Mouse (Mus musculus): ENCODE data around the gene Col25a1.

The Col25a1 gene

GRCm38 (mm10) chr3:130131201-130131600 lies at the start of gene Col25a1:
Gene Col25a1 (plus strand): TSS chr3:130131501.
- DNase-seq (ENCODE audit: low spot score in 2 of 2) = no peak

GRCm38 (mm10) chr3:130083312-130083711 lies 48.0 kb upstream of the Col25a1 start:
- no peak for DNase-seq (ENCODE audit: low spot score in 2 of 2)

GRCm38 (mm10) chr3:130086372-130087080 lies 44.8 kb upstream of the Col25a1 start:
- no peak for DNase-seq (ENCODE audit: low spot score in 2 of 2)

GRCm38 (mm10) chr3:130087466-130087865 lies 43.8 kb upstream of the Col25a1 start:
- DNase-seq (ENCODE audit: low spot score in 2 of 2) = no peak

- no peak for DNase-seq (ENCODE audit: low spot score in 2 of 2)
Observed at GRCm38 (mm10) chr3:130088654-130089053, 42.6 kb upstream of the Col25a1 start.

- no peak for DNase-seq (ENCODE audit: low spot score in 2 of 2)
Observed at GRCm38 (mm10) chr3:130090460-130090859, 40.8 kb upstream of the Col25a1 start.

- DNase-seq (ENCODE audit: low spot score in 2 of 2) = no peak
Observed at GRCm38 (mm10) chr3:130094125-130094704, 37.1 kb upstream of the Col25a1 start.

- DNase-seq (ENCODE audit: low spot score in 2 of 2) = peak in 1 of 2 experiments; percentile 39
Observed at GRCm38 (mm10) chr3:130095160-130095781, 36.0 kb upstream of the Col25a1 start.

- DNase-seq (ENCODE audit: low spot score in 2 of 2) = no peak
Observed at GRCm38 (mm10) chr3:130103486-130103885, 27.8 kb upstream of the Col25a1 start.

- DNase-seq (ENCODE audit: low spot score in 2 of 2) = no peak
Observed at GRCm38 (mm10) chr3:130104471-130104870, 26.8 kb upstream of the Col25a1 start.

- DNase-seq (ENCODE audit: low spot score in 2 of 2) = no peak
Observed at GRCm38 (mm10) chr3:130116886-130117285, 14.4 kb upstream of the Col25a1 start.

GRCm38 (mm10) chr3:130127840-130128239 lies 3.5 kb upstream of the Col25a1 start:
- DNase-seq (ENCODE audit: low spot score in 2 of 2) = no peak

GRCm38 (mm10) chr3:130128564-130128963 lies 2.7 kb upstream of the Col25a1 start:
- DNase-seq (ENCODE audit: low spot score in 2 of 2) = peak; percentile 16 to 24

GRCm38 (mm10) chr3:130129635-130130206 lies 1.6 kb upstream of the Col25a1 start:
- DNase-seq (ENCODE audit: low spot score in 2 of 2) = no peak

GRCm38 (mm10) chr3:130137204-130137603 lies 5.9 kb downstream of the Col25a1 start:
- no peak for DNase-seq (ENCODE audit: low spot score in 2 of 2)

GRCm38 (mm10) chr3:130137640-130138039 lies 6.3 kb downstream of the Col25a1 start:
- no peak for DNase-seq (ENCODE audit: low spot score in 2 of 2)

- DNase-seq (ENCODE audit: low spot score in 2 of 2) = no peak
Observed at GRCm38 (mm10) chr3:130145874-130146273, 14.6 kb downstream of the Col25a1 start.

GRCm38 (mm10) chr3:130147827-130148226 lies 16.5 kb downstream of the Col25a1 start:
- no peak for DNase-seq (ENCODE audit: low spot score in 2 of 2)

- no peak for DNase-seq (ENCODE audit: low spot score in 2 of 2)
Observed at GRCm38 (mm10) chr3:130149180-130149579, 17.9 kb downstream of the Col25a1 start.

- DNase-seq (ENCODE audit: low spot score in 2 of 2) = no peak
Observed at GRCm38 (mm10) chr3:130153117-130153516, 21.8 kb downstream of the Col25a1 start.

GRCm38 (mm10) chr3:130157551-130157950 lies 26.2 kb downstream of the Col25a1 start:
- DNase-seq (ENCODE audit: low spot score in 2 of 2) = no peak

- no peak for DNase-seq (ENCODE audit: low spot score in 2 of 2)
Observed at GRCm38 (mm10) chr3:130159906-130160305, 28.6 kb downstream of the Col25a1 start.

GRCm38 (mm10) chr3:130160902-130161301 lies 29.6 kb downstream of the Col25a1 start:
- no peak for DNase-seq (ENCODE audit: low spot score in 2 of 2)

Measured in frontal cortex, postnatal 14 days (tissue).